Mouse (Mus musculus) heart, adult 11 months (tissue): ENCODE measurements around the gene Pga5.

Experiments
- DNase-seq: peaks from one replicate; pipeline ENCODE4 v3.0.0; 2022

The Pga5 gene

GRCm38 (mm10) chr19:10677915-10678771 is at the start of gene Pga5:
Pga5 (minus strand) TSS chr19:10678071.
- peak; percentile 96 for DNase-seq

GRCm38 (mm10) chr19:10724629-10725363 is 46.9 kb upstream of the Pga5 start:
- no peak for DNase-seq

GRCm38 (mm10) chr19:10723649-10724048 is 45.8 kb upstream of the Pga5 start:
- DNase-seq = no peak

- DNase-seq = no peak
Observed at GRCm38 (mm10) chr19:10723084-10723483, 45.2 kb upstream of the Pga5 start.

GRCm38 (mm10) chr19:10721064-10721463 is 43.2 kb upstream of the Pga5 start:
- DNase-seq = peak; percentile 88

GRCm38 (mm10) chr19:10720524-10720923 is 42.7 kb upstream of the Pga5 start:
- DNase-seq = no peak

GRCm38 (mm10) chr19:10719751-10720150 is 41.9 kb upstream of the Pga5 start:
- DNase-seq = no peak

- DNase-seq = no peak
Observed at GRCm38 (mm10) chr19:10718251-10718775, 40.4 kb upstream of the Pga5 start.

- no peak for DNase-seq
Observed at GRCm38 (mm10) chr19:10715476-10715875, 37.6 kb upstream of the Pga5 start.

GRCm38 (mm10) chr19:10714682-10715475 is 37.0 kb upstream of the Pga5 start:
- DNase-seq = peak; percentile 87

- peak; percentile 88 for DNase-seq
Observed at GRCm38 (mm10) chr19:10714168-10714567, 36.3 kb upstream of the Pga5 start.

GRCm38 (mm10) chr19:10713551-10713950 is 35.7 kb upstream of the Pga5 start:
- no peak for DNase-seq

- DNase-seq = peak; percentile 89
Observed at GRCm38 (mm10) chr19:10712646-10713045, 34.8 kb upstream of the Pga5 start.

GRCm38 (mm10) chr19:10712194-10712593 is 34.3 kb upstream of the Pga5 start:
- no peak for DNase-seq

GRCm38 (mm10) chr19:10710751-10711150 is 32.9 kb upstream of the Pga5 start:
- no peak for DNase-seq

- DNase-seq = peak; percentile 93
Observed at GRCm38 (mm10) chr19:10710088-10710511, 32.2 kb upstream of the Pga5 start.

- peak; percentile 99 for DNase-seq
Observed at GRCm38 (mm10) chr19:10709360-10710087, 31.7 kb upstream of the Pga5 start.

- peak; percentile 86 for DNase-seq
Observed at GRCm38 (mm10) chr19:10708900-10709299, 31.0 kb upstream of the Pga5 start.

GRCm38 (mm10) chr19:10707881-10708280 is 30.0 kb upstream of the Pga5 start:
- DNase-seq = no peak

- DNase-seq = peak; percentile 89
Observed at GRCm38 (mm10) chr19:10707087-10707875, 29.4 kb upstream of the Pga5 start.

GRCm38 (mm10) chr19:10703470-10703869 is 25.6 kb upstream of the Pga5 start:
- peak; percentile 92 for DNase-seq
